Mouse (Mus musculus) midbrain, embryonic 14.5 days (tissue): ENCODE results near the gene Emc10. TPM values are rescaled to one million over a fixed set of nuclear protein-coding genes. Genes with fewer than 3 reads are reported as not detected.

Source experiments
- ATAC-seq: fragments of 200-750 bp; cut with Nextera tagmentation; 2 replicates; pipeline ENCODE4 v1.8.0; 2017; ENCODE audit warnings: moderate number of reproducible peaks, moderate library complexity; ENCODE audit not compliant: low FRiP score, low TSS enrichment
- DNase-seq: peaks from one replicate; pipeline ENCODE4 v3.0.0-alpha.2; 2015
- H3K27ac ChIP-seq: fragments of 300-500 bp; sonication (generic); replicated peaks from 2 replicates; pipeline ENCODE4 v1.5.1; 2014; ENCODE audit warnings: mild to moderate bottlenecking, low read depth, low read length, moderate library complexity
- H3K27me3 ChIP-seq: fragments of 300-500 bp; sonication (generic); 2 replicates; pipeline ENCODE4 v1.6.1; 2014; ENCODE audit warnings: low read length, control low read depth, mixed read lengths; ENCODE audit not compliant: control insufficient read depth, insufficient read depth
- H3K36me3 ChIP-seq: fragments of 300-500 bp; sonication (generic); 2 replicates; pipeline ENCODE4 v1.6.1; 2014; ENCODE audit warnings: low read length, control low read depth; ENCODE audit not compliant: control insufficient read depth, insufficient read depth
- H3K4me1 ChIP-seq: fragments of 300-500 bp; sonication (generic); 2 replicates; pipeline ENCODE4 v1.6.1; 2014; ENCODE audit warnings: mild to moderate bottlenecking, antibody characterized with exemption, low read length, control low read depth; ENCODE audit not compliant: control insufficient read depth, insufficient read depth
- H3K4me2 ChIP-seq: fragments of 300-500 bp; sonication (generic); 2 replicates; pipeline ENCODE4 v1.6.1; 2014; ENCODE audit warnings: mild to moderate bottlenecking, low read length, moderate library complexity
- H3K4me3 ChIP-seq: fragments of 300-500 bp; sonication (generic); replicated peaks from 2 replicates; pipeline ENCODE4 v1.5.1; 2014; ENCODE audit warnings: low read depth, low read length
- H3K9ac ChIP-seq: fragments of 300-500 bp; sonication (generic); replicated peaks from 2 replicates; pipeline ENCODE4 v1.6.1; 2014; ENCODE audit warnings: mild to moderate bottlenecking, low read length, moderate library complexity
- H3K9me3 ChIP-seq: fragments of 300-500 bp; sonication (generic); 2 replicates; pipeline ENCODE4 v1.6.1; 2016; ENCODE audit warnings: low read length, control low read depth, mixed read lengths; ENCODE audit not compliant: control insufficient read depth
- WGBS: fragments of 180-500 bp; shearing (Covaris S2); extraction: QIAGEN DNeasy Blood & Tissue Kit; methylation state at CpG from one replicate; pipeline ENCODE4 v1.1.7; 2014; 5-methylcytosine and 5-hydroxymethylcytosine counted together
- polyA plus RNA-seq: library from polyadenylated mRNA; unstranded; fragments of >200 nt; fragmentation: Nextera tagmentation; extraction: Ambion mirVana; gene quantifications from 2 replicates; pipeline ENCODE4 v1.2.1, GENCODE M21; 2014

Emc10 gene
- polyA plus RNA-seq, 1 experiment from 2014 or later = 152 TPM

- no peak for ATAC-seq
- Histone ChIP-seq H3K4me3 (no peak overlapping the region), H3K4me1 (peaks cover 35% of the 10 kb centered on the region), H3K27me3 (no peaks in the 10 kb centered on the region), H3K9ac (no peak overlapping the region), H3K9me3 (no peaks in the 10 kb centered on the region), H3K36me3 (no peaks in the 10 kb centered on the region), H3K27ac (no peak overlapping the region), H3K4me2 (no peak overlapping the region)
- no peak for DNase-seq
- 89% methylated on average over 16 of the region's 16 CpGs for WGBS
Observed at GRCm38 (mm10) chr7:44470696-44471612, 25.4 kb downstream of the Emc10 start.

- no peaks in the 10 kb centered on the region for H3K27me3 ChIP-seq
- H3K9ac ChIP-seq = no peak overlapping the region
- H3K4me3 ChIP-seq = no peak overlapping the region
- ATAC-seq (no peak), DNase-seq (no peak)
- H3K36me3 ChIP-seq = peaks cover 3% of the 10 kb centered on the region; the same call in 1 of the 2 replicates
- peaks cover 41% of the 10 kb centered on the region for H3K4me1 ChIP-seq
- peak overlapping the region; percentile 93; the same call in 1 of the 2 replicates for H3K27ac ChIP-seq
- H3K4me2 ChIP-seq = no peak overlapping the region
- 90% methylated on average over 16 of the region's 16 CpGs for WGBS
- H3K9me3 ChIP-seq = no peaks in the 10 kb centered on the region
Observed at GRCm38 (mm10) chr7:44469677-44470675, 26.4 kb downstream of the Emc10 start.

- DNase-seq (peak; percentile 38), ATAC-seq (no peak)
- H3K4me1 ChIP-seq = peaks cover 46% of the 10 kb centered on the region
- H3K36me3 ChIP-seq = peaks cover 9% of the 10 kb centered on the region
- H3K9me3 ChIP-seq = no peaks in the 10 kb centered on the region
- H3K4me3 ChIP-seq = peak overlapping the region; percentile 46
- H3K9ac ChIP-seq = peak overlapping the region; percentile 64
- peak overlapping the region; percentile 76 for H3K4me2 ChIP-seq
- 51% methylated on average over 15 of the region's 15 CpGs for WGBS
- H3K27ac ChIP-seq = peak overlapping the region; percentile 93
- no peaks in the 10 kb centered on the region for H3K27me3 ChIP-seq
Observed at GRCm38 (mm10) chr7:44468644-44469285, 27.6 kb downstream of the Emc10 start.

- H3K4me2 ChIP-seq = peak within 1 kb of the TSS; percentile 76
- peaks cover 18% of the 10 kb centered on the region for H3K36me3 ChIP-seq
- WGBS = under 1% methylated on average over 42 of the region's 42 CpGs
- H3K27ac ChIP-seq = peak within 1 kb of the TSS; percentile 93
- peak within 1 kb of the TSS; percentile 64 for H3K9ac ChIP-seq
- DNase-seq (peak; percentile 97), ATAC-seq (peak; percentile 91)
- H3K9me3 ChIP-seq = no peaks in the 10 kb centered on the region
- H3K27me3 ChIP-seq = no peaks in the 10 kb centered on the region
- H3K4me3 ChIP-seq = peak within 1 kb of the TSS; percentile 46
- peaks cover 44% of the 10 kb centered on the region for H3K4me1 ChIP-seq
Observed at GRCm38 (mm10) chr7:44467811-44468411, 28.4 kb downstream of the Emc10 start, which contains the start of gene Josd2. Gene Josd2, plus strand, starts transcription at chr7:44467980.

DNA sequence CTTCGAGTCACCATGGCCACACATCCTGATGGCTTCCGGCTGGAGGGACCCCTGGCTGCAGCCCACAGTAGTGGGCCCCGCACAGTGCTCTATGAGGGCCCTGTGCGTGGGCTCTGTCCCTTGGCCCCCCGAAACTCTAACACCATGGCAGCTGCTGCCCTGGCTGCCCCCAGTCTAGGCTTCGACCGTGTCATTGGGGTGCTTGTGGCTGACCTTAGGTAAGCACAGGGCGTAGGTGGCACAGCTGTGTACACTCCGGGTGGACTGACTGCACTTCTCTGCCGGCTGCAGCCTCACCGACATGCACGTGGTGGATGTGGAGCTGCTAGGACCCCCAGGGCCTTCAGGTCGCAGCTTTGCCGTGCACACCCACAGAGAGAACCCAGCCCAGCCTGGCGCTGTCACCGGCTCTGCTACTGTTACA lies 29.4 kb downstream of the Emc10 start:
- ATAC-seq (no peak), DNase-seq (no peak)
- H3K4me2 ChIP-seq = no peak overlapping the region
- peak overlapping the region; percentile 93 for H3K27ac ChIP-seq
- no peak overlapping the region for H3K4me3 ChIP-seq
- 79% methylated on average over 16 of the region's 16 CpGs for WGBS
- peaks cover 28% of the 10 kb centered on the region for H3K36me3 ChIP-seq
- no peak overlapping the region; the same call in 1 of the 2 replicates for H3K9ac ChIP-seq
- no peaks in the 10 kb centered on the region for H3K27me3 ChIP-seq
- H3K9me3 ChIP-seq = no peaks in the 10 kb centered on the region
- H3K4me1 ChIP-seq = peaks cover 41% of the 10 kb centered on the region

DNA sequence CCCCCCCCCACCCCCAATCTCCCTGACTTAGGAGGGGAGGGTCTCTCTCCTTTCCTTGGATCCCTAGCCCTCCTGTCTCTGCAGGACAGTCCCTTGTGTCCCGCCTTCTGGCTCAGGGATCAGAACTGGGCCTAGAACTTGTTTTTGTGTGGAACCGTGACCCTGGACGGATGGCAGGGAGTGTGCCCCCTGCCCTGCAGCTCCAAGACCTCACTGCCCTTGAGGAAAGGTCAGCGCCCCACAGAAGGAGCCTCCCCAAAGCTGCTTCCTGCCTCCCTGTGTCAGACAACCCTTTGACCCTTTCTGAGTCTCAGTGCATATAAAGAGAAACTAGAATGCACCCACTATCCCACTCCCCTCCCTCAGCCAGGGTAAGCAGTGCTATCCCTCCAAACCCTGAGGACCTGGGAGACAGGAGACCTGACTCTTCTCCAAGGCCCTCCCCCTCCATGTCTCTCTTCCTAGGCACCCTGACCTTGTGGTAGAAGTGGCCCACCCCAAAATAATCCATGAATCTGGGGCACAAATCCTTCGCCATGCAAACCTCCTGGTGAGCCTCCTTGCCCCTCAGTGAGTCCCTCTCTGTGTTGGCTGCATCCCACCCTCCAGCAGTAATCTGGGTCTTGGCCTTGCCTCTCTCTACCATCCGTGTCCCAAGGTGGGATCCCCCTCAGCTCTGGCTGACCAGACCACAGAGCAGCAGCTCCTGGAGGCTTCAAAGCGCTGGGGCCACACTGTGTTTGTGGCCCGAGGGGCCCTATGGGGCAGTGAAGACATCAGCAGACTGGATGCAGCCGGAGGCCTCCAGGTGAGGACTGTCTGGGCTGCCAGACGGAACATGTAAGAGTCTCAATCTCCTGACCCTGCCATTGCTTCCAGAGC lies 30.1 kb downstream of the Emc10 start:
- no peak overlapping the region for H3K4me2 ChIP-seq
- H3K27me3 ChIP-seq = no peaks in the 10 kb centered on the region
- H3K9me3 ChIP-seq = no peaks in the 10 kb centered on the region
- H3K4me3 ChIP-seq = no peak overlapping the region
- peak overlapping the region; percentile 93 for H3K27ac ChIP-seq
- H3K36me3 ChIP-seq = peaks cover 34% of the 10 kb centered on the region
- ATAC-seq (no peak), DNase-seq (no peak)
- 77% methylated on average over 10 of the region's 10 CpGs for WGBS
- no peak overlapping the region for H3K9ac ChIP-seq
- peaks cover 41% of the 10 kb centered on the region for H3K4me1 ChIP-seq

DNA sequence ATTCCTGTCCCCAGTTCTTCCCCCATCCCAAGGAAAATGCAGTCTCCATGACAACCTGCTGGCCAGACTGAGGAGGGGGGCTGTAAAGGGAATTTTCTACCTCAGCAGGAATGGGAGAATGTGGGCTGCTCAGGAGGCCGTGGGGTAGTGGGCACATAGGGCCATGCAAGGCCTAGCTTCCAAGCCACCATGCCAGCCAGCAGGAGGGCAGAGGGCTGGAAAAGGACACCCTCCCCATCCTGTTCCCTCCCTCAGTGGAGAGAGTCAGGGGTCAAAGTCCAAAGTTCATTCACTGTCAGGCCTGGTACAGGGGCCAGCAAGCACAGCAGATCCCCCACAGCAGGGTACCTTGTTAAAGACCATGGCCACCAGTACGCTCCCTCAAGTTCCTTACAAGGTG lies 31.2 kb downstream of the Emc10 start, which contains the start of gene Aspdh:
Aspdh (plus strand) TSS at position 281 of the 400 bp plus-strand sequence.
- ATAC-seq (no peak), DNase-seq (no peak)
- H3K36me3 ChIP-seq = peaks cover 46% of the 10 kb centered on the region
- H3K4me2 ChIP-seq = peak within 1 kb of the TSS; percentile 13; the same call in 1 of the 2 replicates
- no peaks in the 10 kb centered on the region for H3K9me3 ChIP-seq
- H3K27ac ChIP-seq = peak within 1 kb of the TSS; percentile 79
- no peak within 1 kb of the TSS for H3K4me3 ChIP-seq
- H3K9ac ChIP-seq = no peak within 1 kb of the TSS; the same call in 1 of the 2 replicates
- no peaks in the 10 kb centered on the region for H3K27me3 ChIP-seq
- peaks cover 41% of the 10 kb centered on the region for H3K4me1 ChIP-seq
- WGBS = 30% methylated on average over 2 of the region's 2 CpGs
